Mouse (Mus musculus): ENCODE data around the gene A4galt.

The A4galt gene

DNA sequence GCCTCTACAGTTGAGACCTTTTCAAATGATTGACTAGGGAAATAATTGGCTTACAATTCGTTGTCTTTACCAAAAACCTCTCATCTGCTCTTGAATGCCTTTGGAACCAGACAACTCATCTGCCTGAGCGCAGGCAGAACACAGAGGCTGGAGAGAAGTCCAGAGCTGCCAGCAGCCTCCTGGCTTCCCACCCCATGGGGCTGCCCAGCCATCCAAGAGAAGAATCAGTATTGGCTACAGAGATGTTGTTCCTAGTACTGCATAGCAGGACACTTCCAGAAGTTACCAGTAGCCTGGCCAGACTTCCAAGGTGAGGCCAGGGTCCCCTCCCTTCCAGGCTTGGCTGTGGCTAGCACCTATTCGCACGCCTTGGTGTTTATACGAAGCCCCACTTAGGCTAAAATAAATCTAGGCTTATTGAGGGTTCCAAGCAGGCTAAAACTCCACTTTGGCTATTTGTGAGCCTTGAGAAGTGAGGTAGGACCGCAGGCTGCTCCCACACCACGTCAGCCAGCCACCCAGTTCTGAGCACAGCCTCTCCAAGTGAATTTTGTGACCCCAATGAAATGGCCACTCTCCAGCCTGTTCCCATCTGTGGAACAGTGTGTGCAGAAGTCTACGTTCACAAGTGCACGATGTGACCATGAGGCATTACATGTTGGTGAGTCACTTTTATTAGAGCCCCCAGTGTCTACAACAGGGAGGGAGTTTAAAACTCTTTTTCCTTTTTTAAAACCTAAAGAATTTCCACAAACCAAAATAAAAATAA is 25.3 kb downstream of the A4galt start:
- no peak for DNase-seq (ENCODE audit: low spot score)

DNA sequence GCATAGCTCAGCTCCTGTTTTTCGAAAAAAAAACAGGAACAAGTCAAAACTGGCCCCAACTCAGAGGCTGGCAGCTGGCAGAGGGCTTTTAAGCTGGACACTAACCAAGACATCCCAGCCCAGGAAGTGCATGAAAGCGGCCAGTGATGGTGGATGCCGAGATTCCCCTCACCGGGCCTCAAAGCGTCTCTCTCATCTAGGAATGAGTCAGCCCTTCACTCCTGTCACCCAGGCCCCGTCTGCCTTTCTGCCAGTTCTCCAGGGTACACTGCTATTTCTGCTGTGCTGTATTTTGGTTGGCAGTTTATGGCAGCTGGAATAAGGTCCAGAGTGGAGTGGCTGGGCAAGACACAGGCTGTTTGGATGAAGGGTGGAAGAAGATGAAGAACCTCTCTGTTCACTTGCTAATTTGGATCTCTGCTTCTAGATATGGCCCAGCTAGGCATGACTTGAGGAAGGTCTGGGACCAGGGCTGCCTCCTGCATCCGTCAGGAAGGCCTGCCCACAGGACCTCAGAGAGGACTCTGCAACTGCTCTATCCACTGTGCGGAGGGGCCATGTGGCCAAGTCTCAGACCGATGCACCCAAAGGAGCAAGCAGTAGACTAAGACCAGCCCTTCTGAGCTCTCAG is 27.3 kb downstream of the A4galt start:
- DNase-seq (ENCODE audit: low spot score): no peak

DNA sequence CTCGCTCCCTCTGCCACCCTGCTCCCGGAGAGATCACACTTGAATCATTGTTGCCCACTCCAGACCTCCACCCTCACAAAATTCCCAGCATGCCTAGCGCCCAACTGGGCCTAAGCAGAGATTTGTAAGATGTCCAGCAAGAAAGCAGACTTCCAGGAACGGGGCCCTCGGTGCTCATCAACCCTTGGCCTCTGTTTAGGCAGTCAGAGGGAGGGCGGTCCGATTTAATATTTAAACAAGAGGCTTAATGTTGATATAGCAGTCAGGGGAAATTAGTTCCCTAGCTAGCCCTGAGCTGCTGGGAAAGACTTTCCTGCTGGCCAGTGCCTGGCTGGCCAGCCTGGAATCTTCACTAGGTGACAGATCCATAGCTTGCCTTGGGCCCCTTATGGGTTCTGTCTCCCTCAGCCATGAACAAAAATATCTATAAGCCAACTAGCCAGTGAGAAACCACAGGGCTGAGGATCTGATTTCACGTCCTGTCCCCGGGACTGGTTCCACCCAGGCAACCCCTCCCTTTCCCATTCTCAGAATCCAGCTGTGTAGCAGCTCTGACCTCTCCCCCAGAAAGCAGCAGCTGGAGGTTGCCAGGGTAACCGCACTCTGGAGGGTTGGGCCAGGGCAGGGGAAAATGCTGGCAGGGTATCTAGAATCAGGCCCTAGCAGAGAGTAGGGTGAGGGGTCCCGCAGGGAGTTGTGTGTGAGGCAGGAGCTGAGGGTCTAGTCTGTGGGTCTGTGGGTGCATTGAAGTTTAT is 28.2 kb downstream of the A4galt start:
- DNase-seq (ENCODE audit: low spot score): no peak

DNA sequence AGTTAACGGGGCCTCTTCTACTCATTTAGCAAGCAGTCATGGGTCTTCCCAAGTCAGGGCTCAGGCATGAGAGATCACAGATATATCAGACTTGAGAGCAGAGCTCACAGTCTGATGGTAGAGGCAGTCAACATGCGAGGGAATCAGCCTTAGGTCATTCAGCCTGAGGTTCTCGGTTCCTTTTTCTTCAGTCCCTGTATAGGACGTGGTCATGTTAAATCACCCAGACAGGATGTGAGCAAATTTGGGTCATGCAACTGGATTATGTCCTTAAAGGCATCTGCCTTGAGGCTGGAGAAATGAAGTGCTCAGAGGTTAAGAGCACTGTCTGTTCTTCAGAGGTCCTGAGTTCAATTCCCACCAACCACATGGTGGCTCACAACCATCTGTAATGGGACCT is 29.9 kb downstream of the A4galt start:
- no peak for DNase-seq (ENCODE audit: low spot score)

DNA sequence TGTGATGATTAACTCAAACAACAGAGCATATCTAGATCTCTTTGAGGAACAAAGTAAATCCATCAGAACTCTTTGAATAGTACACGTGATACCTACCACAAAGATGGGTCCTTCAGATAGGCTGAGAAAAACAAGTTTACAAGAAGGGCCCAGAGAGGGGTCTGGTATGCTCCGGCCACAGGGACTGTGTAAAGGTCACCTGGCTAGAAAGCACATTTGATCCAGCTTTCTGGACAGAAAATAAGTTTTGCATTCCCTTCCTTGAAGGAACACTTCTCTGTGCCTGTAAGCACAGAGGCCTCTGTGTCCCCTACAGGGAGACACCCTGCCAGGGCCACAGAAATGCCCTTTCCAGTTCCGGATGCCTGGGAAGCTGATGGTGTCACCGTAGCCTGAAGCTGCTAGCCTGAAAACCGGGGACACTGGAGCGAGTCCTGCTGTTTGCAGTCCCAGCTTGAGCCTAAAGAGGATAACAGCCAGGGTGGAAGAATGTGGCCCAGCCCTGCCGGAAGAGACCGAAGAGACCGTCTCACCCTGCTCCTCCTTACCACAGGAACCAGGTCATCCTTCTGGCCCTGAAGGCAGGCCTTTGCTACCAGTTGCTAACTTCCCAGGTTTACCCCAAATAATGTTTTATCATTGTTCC is 31.1 kb downstream of the A4galt start:
- no peak for DNase-seq (ENCODE audit: low spot score)

DNA sequence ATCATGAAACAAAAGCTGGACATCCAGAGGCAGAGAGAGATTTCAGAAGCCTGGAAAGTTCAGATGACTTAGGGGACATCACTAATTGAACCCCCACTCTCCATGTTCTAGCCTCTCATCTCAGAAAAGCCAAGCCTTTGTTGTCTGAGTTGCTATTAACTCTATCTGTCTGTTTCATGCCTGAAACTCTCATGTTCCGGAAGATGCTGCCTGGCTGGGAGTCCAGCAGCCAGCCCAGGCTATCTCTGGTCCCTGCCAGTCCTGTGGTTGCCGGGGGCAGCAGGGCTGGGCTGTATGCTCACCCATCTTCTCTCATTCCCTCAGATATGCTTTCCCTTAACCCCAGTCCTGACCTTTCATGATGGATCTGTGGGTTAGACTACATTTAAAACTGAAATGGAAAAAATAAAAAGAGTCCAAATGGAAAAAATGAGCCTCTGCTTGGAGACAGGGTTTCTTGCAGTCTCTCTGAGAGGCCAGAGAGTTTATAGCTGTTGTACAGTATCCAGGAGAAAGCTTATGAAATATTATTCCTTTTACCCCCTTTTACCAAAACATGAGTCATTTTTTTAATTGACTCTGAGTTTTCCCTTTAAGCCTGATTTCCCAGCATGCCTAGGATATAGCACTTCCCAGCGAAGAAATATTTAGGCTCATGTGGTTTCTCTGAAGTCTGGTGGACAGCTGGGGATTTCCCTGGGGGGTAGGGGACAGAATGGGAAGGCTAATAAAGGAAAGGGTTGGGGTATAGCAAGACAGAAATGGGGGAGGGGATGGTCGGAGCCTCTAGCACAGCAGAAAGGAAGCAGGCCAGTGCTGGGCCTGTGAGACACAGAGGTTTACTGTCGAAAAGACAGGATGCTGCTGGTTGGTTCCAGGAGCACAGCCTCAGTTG is 36.0 kb downstream of the A4galt start:
- no peak for DNase-seq (ENCODE audit: low spot score)

DNA sequence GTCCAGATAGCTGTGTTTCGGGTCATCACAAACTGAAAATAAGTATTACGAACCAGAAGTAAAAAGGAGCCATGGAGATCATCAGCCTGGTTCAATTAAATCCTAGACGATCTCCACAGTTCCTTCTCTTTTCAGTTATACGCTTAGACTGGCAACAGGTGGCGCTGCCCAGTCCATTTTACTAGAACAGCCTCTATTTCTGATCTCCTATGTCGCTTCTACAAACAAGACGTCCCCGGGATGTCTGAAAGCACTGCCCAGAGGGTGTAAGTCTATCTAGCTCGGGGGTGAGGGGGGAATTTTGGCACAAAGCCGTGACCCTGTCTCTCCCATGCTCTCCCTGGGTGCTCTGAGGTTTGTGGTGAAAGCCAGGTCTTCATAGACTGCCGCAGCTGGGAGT is 41.3 kb downstream of the A4galt start:
- DNase-seq (ENCODE audit: low spot score): peak; percentile 8

DNA sequence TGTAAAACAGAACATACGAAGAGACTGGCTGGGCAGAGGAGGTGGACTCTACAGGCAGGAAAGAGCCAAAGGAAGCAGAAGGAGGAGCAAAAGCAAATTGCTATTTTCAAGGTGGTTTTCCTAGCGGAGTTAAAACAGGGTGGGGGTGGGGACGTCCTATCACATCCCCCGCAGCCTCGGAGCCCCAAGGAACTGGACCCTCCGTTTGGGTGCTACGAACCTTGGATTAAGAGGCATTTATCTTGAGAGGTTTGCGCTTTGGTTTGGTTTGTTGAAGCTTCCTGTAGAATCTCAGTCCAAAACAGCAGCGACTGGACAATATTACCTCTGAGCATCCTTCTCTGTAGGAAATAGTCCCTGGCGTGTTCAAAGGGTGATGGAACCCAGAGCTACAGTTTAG is 41.9 kb downstream of the A4galt start:
- no peak for DNase-seq (ENCODE audit: low spot score)

DNA sequence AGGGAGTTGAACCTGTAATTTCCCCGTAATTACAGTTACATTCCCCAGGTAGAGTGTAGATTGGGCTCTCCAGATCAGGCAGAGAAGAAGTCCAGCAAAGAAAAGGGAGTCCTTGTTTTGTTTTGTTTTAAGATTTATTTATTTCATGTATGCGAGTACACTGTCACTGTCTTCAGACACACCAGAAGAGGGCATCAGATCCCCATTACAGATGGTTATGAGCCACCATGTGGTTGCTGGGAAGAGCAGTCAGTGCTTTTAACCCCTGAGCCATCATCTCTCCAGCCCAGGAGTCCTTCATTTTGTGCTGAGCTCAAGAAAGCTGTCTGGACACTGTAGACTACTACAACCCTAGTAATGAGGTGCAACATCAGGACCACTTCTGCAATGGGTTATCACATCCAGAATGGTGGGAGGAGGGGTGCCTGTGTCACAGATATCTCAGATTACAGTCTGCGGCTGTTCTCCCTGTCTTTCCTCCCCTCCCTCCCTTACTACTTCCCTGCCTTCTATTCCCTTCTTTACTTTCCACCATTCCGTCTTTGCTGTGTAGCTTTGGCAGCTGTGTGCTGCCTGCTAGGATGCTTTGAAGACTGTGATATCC is 42.4 kb downstream of the A4galt start:
- no peak for DNase-seq (ENCODE audit: low spot score)

DNA sequence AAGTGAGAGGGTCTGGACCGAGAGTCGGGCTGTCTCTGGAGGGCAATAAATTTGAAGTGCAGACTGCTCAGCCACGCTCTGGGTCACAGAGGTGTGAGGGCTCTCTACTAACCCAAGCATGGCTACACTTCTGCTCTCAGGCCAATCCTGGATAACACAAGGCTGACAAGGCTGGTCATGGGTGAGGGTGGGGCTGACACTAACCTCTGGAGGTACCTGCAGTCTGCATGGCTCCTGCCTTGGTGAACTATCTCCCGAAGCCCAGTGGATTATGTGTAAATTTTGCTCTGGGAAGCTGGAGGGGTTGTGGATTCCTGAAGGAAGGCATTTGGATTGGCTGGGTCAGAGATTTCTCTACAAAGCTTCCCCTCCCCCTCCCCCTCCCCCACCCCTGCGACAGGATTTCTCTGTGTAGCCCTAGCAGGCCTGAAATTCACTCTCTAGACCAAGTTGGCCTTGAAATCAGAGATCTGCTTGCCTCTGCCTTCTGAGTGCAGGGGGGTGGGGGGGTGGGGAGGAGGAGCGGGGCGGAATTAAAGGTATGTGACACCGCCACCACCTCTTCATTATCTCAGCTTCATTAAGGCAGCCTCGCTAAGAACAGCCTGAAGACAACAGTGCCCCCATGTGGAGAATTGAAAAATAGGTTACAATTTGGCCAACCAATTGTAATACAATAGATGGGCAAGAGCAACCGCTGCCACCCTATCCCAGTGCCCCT is 46.7 kb downstream of the A4galt start:
- DNase-seq (ENCODE audit: low spot score): peak; percentile 15

DNA sequence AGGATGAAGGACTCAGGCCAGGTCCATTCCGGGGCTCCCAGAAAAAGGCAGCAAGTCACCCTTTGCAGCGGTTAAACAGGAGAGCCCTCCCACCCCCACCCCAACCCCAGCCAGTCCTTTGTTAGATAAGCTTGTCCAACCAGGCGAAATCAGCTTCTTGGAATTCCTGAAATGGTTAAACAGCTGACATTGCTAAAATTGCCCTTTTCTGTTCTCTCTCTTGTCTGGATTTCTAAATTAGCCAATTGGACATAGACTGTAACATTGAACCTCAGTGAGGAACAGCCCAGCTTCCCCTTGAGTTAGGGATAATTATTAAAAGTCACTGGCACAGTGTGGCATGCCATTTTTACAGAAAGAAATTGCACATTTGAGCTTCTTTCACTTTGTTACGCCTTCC is 49.2 kb downstream of the A4galt start:
- no peak for DNase-seq (ENCODE audit: low spot score)

DNA sequence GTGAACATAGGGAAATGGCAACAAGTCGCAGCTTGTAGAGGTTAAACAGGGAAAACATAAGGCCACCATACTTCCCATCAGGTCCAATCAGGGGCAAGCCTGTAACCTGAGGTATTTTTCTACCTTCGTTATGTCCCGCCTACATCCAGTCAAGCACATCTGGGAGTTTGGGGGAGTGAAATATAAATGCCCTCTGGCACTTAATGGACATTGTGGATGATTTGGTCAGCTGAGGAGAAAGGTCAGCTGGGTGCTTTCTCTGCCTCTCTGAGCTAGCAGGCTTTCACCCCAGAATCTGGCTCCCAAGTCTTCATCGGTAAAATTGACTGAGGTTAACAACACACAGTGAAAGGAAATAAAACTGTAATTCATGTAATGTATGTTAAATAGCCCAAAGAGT is 58.2 kb downstream of the A4galt start:
- DNase-seq (ENCODE audit: low spot score): no peak

DNA sequence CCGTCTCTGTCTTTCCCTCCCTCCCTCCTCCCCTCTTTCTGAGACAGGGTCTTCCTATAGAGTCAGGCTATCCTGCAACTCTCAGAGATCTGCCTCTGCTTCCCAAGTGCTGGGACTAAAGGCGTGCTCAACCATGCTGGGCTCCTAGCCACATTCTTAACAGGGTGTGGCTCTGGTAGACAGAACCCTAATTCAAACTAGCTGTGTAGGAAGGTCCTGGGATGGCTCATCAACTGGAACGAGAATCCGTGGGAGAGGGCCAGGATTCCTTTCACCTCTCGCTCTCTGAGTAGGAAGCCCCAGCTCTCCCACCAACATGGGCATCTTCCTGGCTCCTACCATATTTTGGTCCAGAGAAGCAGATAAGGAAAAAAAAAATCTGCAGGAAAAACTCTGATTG is 69.2 kb downstream of the A4galt start:
- DNase-seq (ENCODE audit: low spot score): no peak

DNA sequence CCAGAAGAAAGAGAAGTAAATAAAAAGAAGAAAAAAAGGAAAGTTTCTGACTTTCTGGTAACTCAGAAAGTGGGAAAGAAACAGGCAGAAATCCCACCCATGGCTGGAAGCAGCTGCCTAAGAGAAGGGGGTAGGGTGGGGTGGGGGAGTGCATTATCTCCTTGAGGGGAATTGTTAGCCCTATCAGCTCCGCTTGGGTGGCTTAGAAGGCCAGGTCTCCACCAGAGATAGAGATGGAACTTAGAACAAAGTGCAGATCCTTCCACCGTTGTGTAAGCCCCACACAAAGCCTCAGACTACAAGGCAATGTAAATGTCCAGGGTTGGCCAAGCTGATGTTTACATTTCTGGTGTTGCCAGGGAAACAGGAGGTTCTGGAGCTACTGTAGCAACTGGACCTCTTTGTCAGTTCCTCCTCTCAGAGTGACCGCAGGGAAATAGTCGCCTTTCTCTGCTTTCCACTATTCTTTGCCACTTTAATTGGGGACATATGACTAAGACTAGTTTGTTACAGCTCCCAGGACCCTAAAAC is 69.7 kb downstream of the A4galt start:
- no peak for DNase-seq (ENCODE audit: low spot score)

DNA sequence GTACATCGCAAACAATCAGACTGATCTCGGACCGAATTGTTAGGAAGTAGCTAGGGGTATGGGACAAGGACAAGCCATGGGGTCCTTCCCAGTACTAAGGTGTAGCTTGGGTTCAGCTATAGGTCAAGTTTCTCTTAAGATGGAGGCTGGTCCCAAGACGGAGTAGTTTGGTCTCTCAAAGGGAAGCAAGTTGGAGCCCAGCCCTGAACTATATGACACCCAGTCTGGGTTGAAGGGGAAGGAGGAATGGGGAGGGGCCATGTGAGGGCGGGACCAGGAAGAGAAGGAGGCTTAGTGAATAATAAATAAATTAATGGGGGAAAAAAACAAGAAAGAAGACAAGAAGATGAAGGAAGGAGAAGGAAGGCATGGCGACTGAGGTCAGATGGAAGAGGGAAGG is 71.6 kb downstream of the A4galt start:
- no peak for DNase-seq (ENCODE audit: low spot score)

Measured in spleen, adult 12 weeks (tissue).